Mouse (Mus musculus) lung, postnatal 0 days (tissue): ENCODE measurements at regions not wholly inside any gene's neighbourhood (a gene's known extent, or its start where the extent isn't known, plus 50 kb on each side); places are given as distances from the start of the nearest gene placed in this dataset.
A peak's percentile ranks its signal among the peaks of the same experiment; 100 is the strongest.

Source experiments
- ATAC-seq: fragments of 200-750 bp; cut with Nextera tagmentation; 2 replicates; pipeline ENCODE4 v1.8.0; 2017; ENCODE audit warnings: moderate library complexity
- DNase-seq: peaks from one replicate; pipeline ENCODE4 v3.0.0-alpha.2; 2016; ENCODE audit warnings: low spot score
- H3K27ac ChIP-seq: fragments of 300-500 bp; sonication (generic); 2 replicates; pipeline ENCODE4 v1.5.1; 2014; ENCODE audit warnings: antibody characterized with exemption, mild to moderate bottlenecking, low read length, mixed read lengths
- H3K27me3 ChIP-seq: fragments of 300-500 bp; sonication (generic); replicated peaks from 2 replicates; pipeline ENCODE4 v1.6.1; 2014; ENCODE audit warnings: low read length, mixed read lengths; ENCODE audit not compliant: insufficient read depth
- H3K36me3 ChIP-seq: fragments of 300-500 bp; sonication (generic); 2 replicates; pipeline ENCODE4 v1.6.1; 2014; ENCODE audit warnings: low read length, mixed read lengths; ENCODE audit not compliant: insufficient read depth
- H3K4me1 ChIP-seq: fragments of 300-500 bp; sonication (generic); 2 replicates; pipeline ENCODE4 v1.6.1; 2014; ENCODE audit warnings: antibody characterized with exemption, low read depth, low read length, mixed read lengths; ENCODE audit not compliant: insufficient read depth
- H3K4me2 ChIP-seq: fragments of 300-500 bp; sonication (generic); replicated peaks from 2 replicates; pipeline ENCODE4 v1.6.1; 2014; ENCODE audit warnings: low read depth, mild to moderate bottlenecking, low read length, moderate library complexity, mixed read lengths
- H3K4me3 ChIP-seq: fragments of 300-500 bp; sonication (generic); 2 replicates; pipeline ENCODE4 v1.5.1; 2014; ENCODE audit warnings: low read depth, low read length
- H3K9ac ChIP-seq: fragments of 300-500 bp; sonication (generic); replicated peaks from 2 replicates; pipeline ENCODE4 v1.6.1; 2014; ENCODE audit warnings: low read depth, mild to moderate bottlenecking
- H3K9me3 ChIP-seq: fragments of 300-500 bp; sonication (generic); 2 replicates; pipeline ENCODE4 v1.6.1; 2016; ENCODE audit warnings: low read length, mixed read lengths
- CTCF ChIP-seq: IDR thresholded peaks from 2 replicates; pipeline ENCODE4 v1.5.1; 2016; ENCODE audit warnings: antibody characterized with exemption, mild to moderate bottlenecking
- EP300 ChIP-seq: IDR thresholded peaks from 2 replicates; pipeline ENCODE4 v1.6.1; 2016; ENCODE audit warnings: antibody characterized with exemption, mild to moderate bottlenecking, control low read depth
- WGBS: fragments of 180-500 bp; shearing (Covaris S2); extraction: QIAGEN DNeasy Blood & Tissue Kit; methylation state at CpG from one replicate; pipeline ENCODE4 v1.1.7; 2014; 5-methylcytosine and 5-hydroxymethylcytosine counted together

DNA sequence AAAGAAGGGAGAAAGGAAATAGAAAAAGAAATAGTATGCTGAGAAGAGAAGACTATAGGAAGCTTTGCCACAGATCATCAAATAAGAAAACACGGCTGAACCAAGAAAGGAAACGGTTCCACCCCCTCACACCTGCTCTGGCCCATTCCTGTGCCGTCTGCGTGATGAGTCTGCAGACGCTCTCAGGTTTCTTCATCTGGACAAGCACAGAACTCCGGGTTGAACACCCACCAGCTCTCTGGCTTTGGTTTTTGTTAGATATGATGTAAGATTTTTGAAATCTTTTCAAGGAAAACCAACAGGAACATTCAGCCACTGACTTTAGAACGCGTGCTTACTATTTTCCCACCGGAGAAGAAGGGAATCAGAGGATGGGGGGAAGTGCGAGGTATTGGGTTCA lies 895.9 kb downstream of the 5730522E02Rik start:
- H3K27ac ChIP-seq = no peak overlapping the region
- no peak overlapping the region for H3K4me3 ChIP-seq
- H3K4me2 ChIP-seq = no peak overlapping the region
- TF ChIP-seq EP300 (no peak), CTCF (no peak)
- no peaks in the 10 kb centered on the region for H3K4me1 ChIP-seq
- no peaks in the 10 kb centered on the region for H3K27me3 ChIP-seq
- H3K36me3 ChIP-seq = no peaks in the 10 kb centered on the region
- 63% methylated on average over 10 of the region's 10 CpGs for WGBS
- no peaks in the 10 kb centered on the region for H3K9me3 ChIP-seq
- DNase-seq (no peak), ATAC-seq (no peak)
- no peak overlapping the region for H3K9ac ChIP-seq

DNA sequence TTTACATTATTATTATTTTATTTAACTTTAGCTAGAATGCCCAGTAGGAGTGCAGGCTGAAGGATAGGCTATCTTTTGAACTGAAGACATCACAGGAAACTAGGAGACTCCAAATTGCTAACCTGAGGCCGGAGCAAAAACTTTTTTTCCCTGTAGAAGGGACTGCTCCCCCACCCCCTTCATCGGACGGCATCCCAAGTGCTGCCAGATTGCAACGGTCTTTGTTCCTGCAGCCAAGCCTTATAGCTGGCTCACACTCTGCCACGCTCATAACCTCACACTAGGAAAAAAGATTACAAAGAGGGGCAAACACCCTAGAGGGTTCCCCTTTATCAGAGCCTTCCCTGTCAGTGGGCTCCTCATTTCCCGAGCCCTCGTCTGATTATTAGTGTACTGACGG lies 896.7 kb downstream of the 5730522E02Rik start:
- ATAC-seq = no peak
- no peak overlapping the region for H3K27ac ChIP-seq
- H3K36me3 ChIP-seq = no peaks in the 10 kb centered on the region
- no peak overlapping the region for H3K4me2 ChIP-seq
- no peak overlapping the region for H3K9ac ChIP-seq
- H3K9me3 ChIP-seq = no peaks in the 10 kb centered on the region
- TF ChIP-seq EP300 (no peak), CTCF (no peak)
- DNase-seq = no peak
- whole genome bisulfite sequencing = 35% methylated on average over 8 of the region's 8 CpGs
- H3K27me3 ChIP-seq = no peaks in the 10 kb centered on the region
- no peak overlapping the region for H3K4me3 ChIP-seq
- H3K4me1 ChIP-seq = no peaks in the 10 kb centered on the region

DNA sequence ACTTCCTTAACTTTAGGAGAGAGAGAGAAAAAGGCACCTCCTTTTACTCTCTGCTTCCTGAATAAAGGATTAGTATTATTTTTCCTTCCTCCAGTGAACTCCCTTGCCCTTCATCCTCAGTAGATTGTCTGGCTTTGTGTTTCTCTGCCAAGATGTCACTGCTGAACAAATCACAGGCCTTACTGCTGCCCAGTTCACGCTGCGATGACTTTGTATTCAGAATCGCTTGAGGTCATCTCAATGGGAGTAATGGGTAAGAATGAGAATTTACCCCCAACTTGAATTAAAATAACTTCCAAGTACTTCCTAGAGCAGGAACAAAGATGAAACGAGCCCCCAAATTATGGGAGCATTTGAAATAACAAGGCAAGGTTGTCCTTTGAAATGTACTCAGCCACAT lies 897.3 kb downstream of the 5730522E02Rik start:
- 60% methylated on average over 4 of the region's 4 CpGs for WGBS

DNA sequence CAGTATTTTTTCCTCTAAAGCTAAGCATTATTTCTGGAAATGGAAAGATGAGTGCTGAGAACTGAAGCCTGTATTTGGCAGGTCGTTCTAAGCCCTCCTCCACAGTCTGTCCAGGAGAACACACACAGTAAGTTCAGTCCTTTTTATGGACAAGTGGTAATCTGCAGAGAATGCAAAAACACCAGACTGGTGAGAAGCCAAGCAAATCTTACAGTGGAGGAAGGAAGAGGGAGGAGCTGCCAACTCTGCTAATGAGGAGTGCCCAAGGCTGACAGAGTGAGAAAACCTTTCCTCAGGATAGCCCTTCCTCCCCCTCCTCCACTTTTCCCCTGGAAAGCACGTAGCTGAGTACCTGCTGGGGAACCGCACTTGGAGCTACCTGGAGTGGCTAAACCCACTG lies 899.8 kb downstream of the 5730522E02Rik start:
- no peaks in the 10 kb centered on the region for H3K9me3 ChIP-seq
- H3K36me3 ChIP-seq = no peaks in the 10 kb centered on the region
- ATAC-seq (no peak), DNase-seq (no peak)
- no peaks in the 10 kb centered on the region for H3K27me3 ChIP-seq
- no peaks in the 10 kb centered on the region for H3K4me1 ChIP-seq
- H3K27ac ChIP-seq = no peak overlapping the region
- no peak overlapping the region for H3K4me2 ChIP-seq
- H3K4me3 ChIP-seq = no peak overlapping the region
- TF ChIP-seq EP300 = no peak
- H3K9ac ChIP-seq = no peak overlapping the region
- 23% methylated on average over 3 of the region's 3 CpGs for WGBS

More for the DNA sequence above, 897.3 kb downstream of the 5730522E02Rik start:
- Histone ChIP-seq H3K9ac (no peak overlapping the region), H3K27me3 (no peaks in the 10 kb centered on the region), H3K27ac (no peak overlapping the region), H3K9me3 (no peaks in the 10 kb centered on the region), H3K4me3 (no peak overlapping the region), H3K36me3 (no peaks in the 10 kb centered on the region), H3K4me1 (no peaks in the 10 kb centered on the region), H3K4me2 (no peak overlapping the region)
- TF ChIP-seq EP300 (no peak), CTCF (no peak)
- no peak for ATAC-seq
- DNase-seq = no peak

DNA sequence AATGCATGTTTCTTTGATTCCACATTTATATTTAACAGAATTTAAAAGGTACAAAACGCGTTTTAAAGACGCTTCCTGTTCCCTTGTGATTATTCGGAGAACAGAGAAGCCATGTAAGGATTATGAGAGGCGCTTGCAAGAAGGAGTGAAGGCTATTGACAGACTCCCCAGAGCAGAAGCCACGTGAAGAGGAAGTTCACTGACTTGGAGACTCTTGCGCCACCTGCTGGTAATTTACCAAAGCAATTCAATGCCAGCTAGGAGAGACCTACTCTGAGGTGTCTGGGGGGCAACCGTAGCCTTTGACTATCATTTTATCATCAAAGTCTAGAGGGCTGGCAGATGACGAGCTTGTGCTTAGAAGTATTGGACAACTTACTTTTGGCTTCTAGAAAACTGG lies 909.4 kb downstream of the 5730522E02Rik start:
- Histone ChIP-seq H3K27ac (no peak overlapping the region), H3K4me3 (no peak overlapping the region), H3K4me1 (no peaks in the 10 kb centered on the region), H3K9me3 (no peaks in the 10 kb centered on the region), H3K4me2 (no peak overlapping the region), H3K36me3 (no peaks in the 10 kb centered on the region), H3K9ac (no peak overlapping the region), H3K27me3 (no peaks in the 10 kb centered on the region)
- WGBS = 12% methylated on average over 9 of the region's 9 CpGs
- no peak; the same call in 1 of the 2 replicates for ATAC-seq
- peak; percentile 88 for DNase-seq
- TF ChIP-seq EP300 = no peak
- TF ChIP-seq CTCF = peak; percentile 86

DNA sequence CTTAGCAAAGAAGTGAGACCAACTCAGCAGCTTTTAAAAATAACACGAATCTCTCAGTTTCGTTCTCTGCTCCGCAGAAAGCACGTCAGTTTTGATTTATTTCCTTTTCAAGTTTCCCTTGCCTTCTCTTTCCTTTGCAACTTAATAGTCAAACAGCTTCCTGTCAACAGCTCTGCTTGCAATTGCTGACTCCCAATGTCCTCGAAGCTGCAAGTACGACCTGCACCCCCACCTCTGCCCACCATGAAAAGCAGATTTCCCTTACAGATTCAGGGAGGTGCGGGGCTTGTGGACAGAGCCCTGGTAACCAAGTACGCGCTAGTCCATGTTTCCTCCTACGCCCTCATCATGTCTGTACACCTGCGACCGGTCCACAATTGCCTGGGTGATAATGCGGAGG lies 922.2 kb downstream of the 5730522E02Rik start:
- H3K9me3 ChIP-seq = no peaks in the 10 kb centered on the region
- no peak for TF ChIP-seq EP300
- no peak for TF ChIP-seq CTCF

More for the DNA sequence above, 922.2 kb downstream of the 5730522E02Rik start:
- Histone ChIP-seq H3K27me3 (no peaks in the 10 kb centered on the region), H3K4me2 (no peak overlapping the region; the same call in 1 of the 2 replicates), H3K36me3 (no peaks in the 10 kb centered on the region), H3K4me3 (no peak overlapping the region), H3K27ac (no peak overlapping the region), H3K4me1 (no peaks in the 10 kb centered on the region), H3K9ac (no peak overlapping the region)
- no peak for ATAC-seq
- no peak for DNase-seq
- WGBS = 49% methylated on average over 13 of the region's 13 CpGs
